Mouse (Mus musculus): ENCODE measurements around the gene Dnajc11. TPM values are rescaled to one million over a fixed set of nuclear protein-coding genes. Genes with fewer than 3 reads are reported as not detected.

The Dnajc11 gene
- polyA plus RNA-seq, 1 experiment from 2014 or later = 81.6 TPM

- 62% methylated on average over 11 of the region's 11 CpGs for WGBS
- Histone ChIP-seq H3K9ac (no peak overlapping the region), H3K4me2 (no peak overlapping the region), H3K4me3 (no peak overlapping the region), H3K27me3 (no peaks in the 10 kb centered on the region), H3K9me3 (no peaks in the 10 kb centered on the region), H3K27ac (replicated peaks) (no peak overlapping the region), H3K36me3 (no peaks in the 10 kb centered on the region), H3K4me1 (replicated peaks) (0 out of 2 replicates have a peak, but pooled peaks cover 10% of the 10 kb centered on the region)
- no peak for ATAC-seq (ENCODE audit: low FRiP score, low read depth)
Measured at GRCm38 (mm10) chr4:151904098-151904497, 29.4 kb upstream of the Dnajc11 start.

GRCm38 (mm10) chr4:151905621-151906020 is 27.9 kb upstream of the Dnajc11 start:
- H3K27ac ChIP-seq (replicated peaks) = no peak overlapping the region
- 80% methylated on average over 4 of the region's 4 CpGs for WGBS
- no peak overlapping the region for H3K4me2 ChIP-seq

GRCm38 (mm10) chr4:151907577-151908343 is 25.7 kb upstream of the Dnajc11 start:
- Histone ChIP-seq H3K9ac (no peak overlapping the region), H3K4me1 (replicated peaks) (0 out of 2 replicates have a peak, but pooled peaks cover 10% of the 10 kb centered on the region), H3K27ac (replicated peaks) (no peak overlapping the region), H3K4me3 (no peak overlapping the region), H3K9me3 (no peaks in the 10 kb centered on the region), H3K36me3 (no peaks in the 10 kb centered on the region), H3K27me3 (no peaks in the 10 kb centered on the region), H3K4me2 (no peak overlapping the region; the same call in 1 of the 2 replicates)
- no peak for ATAC-seq (ENCODE audit: low FRiP score, low read depth)
- WGBS = 70% methylated on average over 26 of the region's 26 CpGs

More at GRCm38 (mm10) chr4:151905621-151906020, 27.9 kb upstream of the Dnajc11 start:
- H3K36me3 ChIP-seq = no peaks in the 10 kb centered on the region
- no peak overlapping the region for H3K4me3 ChIP-seq
- no peak for ATAC-seq (ENCODE audit: low FRiP score, low read depth)
- H3K27me3 ChIP-seq = no peaks in the 10 kb centered on the region
- H3K9me3 ChIP-seq = no peaks in the 10 kb centered on the region
- H3K4me1 ChIP-seq (replicated peaks) = 0 out of 2 replicates have a peak, but pooled peaks cover 10% of the 10 kb centered on the region
- no peak overlapping the region for H3K9ac ChIP-seq

GRCm38 (mm10) chr4:151908809-151909208 is 24.7 kb upstream of the Dnajc11 start:
- Histone ChIP-seq H3K27me3 (no peaks in the 10 kb centered on the region), H3K27ac (replicated peaks) (no peak overlapping the region), H3K4me1 (replicated peaks) (0 out of 2 replicates have a peak, but pooled peaks cover 10% of the 10 kb centered on the region), H3K9ac (no peak overlapping the region), H3K4me3 (no peak overlapping the region), H3K36me3 (no peaks in the 10 kb centered on the region), H3K4me2 (no peak overlapping the region), H3K9me3 (no peaks in the 10 kb centered on the region)
- 72% methylated on average over 8 of the region's 8 CpGs for WGBS
- no peak for ATAC-seq (ENCODE audit: low FRiP score, low read depth)

- Histone ChIP-seq H3K27ac (replicated peaks) (no peak overlapping the region), H3K9ac (no peak overlapping the region), H3K4me1 (replicated peaks) (peaks cover 4% of the 10 kb centered on the region; the same call in 1 of the 2 replicates), H3K4me3 (no peak overlapping the region), H3K36me3 (no peaks in the 10 kb centered on the region), H3K4me2 (0 out of 2 replicates have a peak overlapping the region, but pooled peaks have one; percentile 11), H3K27me3 (no peaks in the 10 kb centered on the region), H3K9me3 (no peaks in the 10 kb centered on the region)
- WGBS = 55% methylated on average over 11 of the region's 11 CpGs
- ATAC-seq (ENCODE audit: low FRiP score, low read depth) = no peak
Measured at GRCm38 (mm10) chr4:151916271-151916670, 17.2 kb upstream of the Dnajc11 start.

- H3K4me2 ChIP-seq = no peak overlapping the region
- no peak overlapping the region for H3K4me3 ChIP-seq
- 67% methylated on average over 20 of the region's 20 CpGs for WGBS
- no peak for ATAC-seq (ENCODE audit: low FRiP score, low read depth)
- no peaks in the 10 kb centered on the region for H3K36me3 ChIP-seq
- no peak overlapping the region for H3K27ac ChIP-seq (replicated peaks)
- no peaks in the 10 kb centered on the region for H3K27me3 ChIP-seq
- no peaks in the 10 kb centered on the region for H3K9me3 ChIP-seq
- no peak overlapping the region for H3K9ac ChIP-seq
- H3K4me1 ChIP-seq (replicated peaks) = peaks cover 4% of the 10 kb centered on the region; the same call in 1 of the 2 replicates
Measured at GRCm38 (mm10) chr4:151919135-151919840, 14.2 kb upstream of the Dnajc11 start.

GRCm38 (mm10) chr4:151919900-151920643 is 13.4 kb upstream of the Dnajc11 start:
- H3K4me3 ChIP-seq = peak overlapping the region; percentile 20; the same call in 1 of the 2 replicates
- ATAC-seq (ENCODE audit: low FRiP score, low read depth) = 0 out of 2 replicates have a peak, but pooled peaks have one; percentile 56
- no peaks in the 10 kb centered on the region for H3K9me3 ChIP-seq
- H3K27ac ChIP-seq (replicated peaks) = no peak overlapping the region
- H3K27me3 ChIP-seq = no peaks in the 10 kb centered on the region
- WGBS = 25% methylated on average over 16 of the region's 16 CpGs
- H3K4me2 ChIP-seq = peak overlapping the region; percentile 52
- H3K36me3 ChIP-seq = no peaks in the 10 kb centered on the region
- H3K4me1 ChIP-seq (replicated peaks) = peaks cover 4% of the 10 kb centered on the region; the same call in 1 of the 2 replicates
- H3K9ac ChIP-seq = no peak overlapping the region

- no peak for ATAC-seq (ENCODE audit: low FRiP score, low read depth)
Measured at GRCm38 (mm10) chr4:151922124-151922523, 11.4 kb upstream of the Dnajc11 start.

GRCm38 (mm10) chr4:151932576-151933504 is 651 bp upstream of the Dnajc11 start:
- Histone ChIP-seq H3K4me3 (peak overlapping the region; percentile 96), H3K4me2 (peak overlapping the region; percentile 94), H3K36me3 (no peaks in the 10 kb centered on the region), H3K27ac (replicated peaks) (no peak overlapping the region), H3K4me1 (replicated peaks) (peaks cover 20% of the 10 kb centered on the region), H3K27me3 (no peaks in the 10 kb centered on the region), H3K9ac (no peak overlapping the region), H3K9me3 (no peaks in the 10 kb centered on the region)
- WGBS = 83% methylated on average over 13 of the region's 13 CpGs
- ATAC-seq (ENCODE audit: low FRiP score, low read depth) = peak; percentile 84

More at GRCm38 (mm10) chr4:151922124-151922523, 11.4 kb upstream of the Dnajc11 start:
- Histone ChIP-seq H3K4me3 (no peak overlapping the region), H3K9ac (no peak overlapping the region), H3K4me2 (no peak overlapping the region), H3K27ac (replicated peaks) (no peak overlapping the region), H3K9me3 (no peaks in the 10 kb centered on the region), H3K4me1 (replicated peaks) (peaks cover 4% of the 10 kb centered on the region; the same call in 1 of the 2 replicates), H3K27me3 (no peaks in the 10 kb centered on the region), H3K36me3 (no peaks in the 10 kb centered on the region)
- WGBS = 98% methylated on average over 3 of the region's 3 CpGs

GRCm38 (mm10) chr4:151934215-151934572 is 703 bp downstream of the Dnajc11 start:
- ATAC-seq (ENCODE audit: low FRiP score, low read depth) = no peak; the same call in 1 of the 2 replicates
- H3K36me3 ChIP-seq = no peaks in the 10 kb centered on the region
- peak overlapping the region; percentile 46; the same call in 1 of the 2 replicates for H3K27ac ChIP-seq (replicated peaks)
- peak overlapping the region; percentile 96 for H3K4me3 ChIP-seq
- no peaks in the 10 kb centered on the region for H3K9me3 ChIP-seq
- H3K9ac ChIP-seq = peak overlapping the region; percentile 90
- whole genome bisulfite sequencing = 3% methylated on average over 23 of the region's 23 CpGs
- peaks cover 20% of the 10 kb centered on the region for H3K4me1 ChIP-seq (replicated peaks)
- H3K27me3 ChIP-seq = no peaks in the 10 kb centered on the region
- peak overlapping the region; percentile 94 for H3K4me2 ChIP-seq

GRCm38 (mm10) chr4:151937441-151937840 is 4.0 kb downstream of the Dnajc11 start:
- 92% methylated on average over 13 of the region's 13 CpGs for WGBS

More at GRCm38 (mm10) chr4:151937441-151937840, 4.0 kb downstream of the Dnajc11 start:
- Histone ChIP-seq H3K9ac (no peak overlapping the region), H3K27me3 (no peaks in the 10 kb centered on the region), H3K27ac (replicated peaks) (no peak overlapping the region), H3K4me1 (replicated peaks) (peaks cover 20% of the 10 kb centered on the region), H3K36me3 (no peaks in the 10 kb centered on the region), H3K4me3 (no peak overlapping the region), H3K9me3 (no peaks in the 10 kb centered on the region), H3K4me2 (no peak overlapping the region)
- no peak for ATAC-seq (ENCODE audit: low FRiP score, low read depth)

Data from hindbrain, embryonic 15.5 days (tissue).